In genomic region chr2:144740577-144740997, GRCm38 (mm10) we compare ENCODE assay signal across 12 mouse cellular contexts.
DNase-seq lines count a peak whose midpoint lies in the region; ATAC-seq and TF ChIP-seq lines count a peak whose summit lies in the region.
"Had no signal": no experiment of that assay in that cellular context is flagged by ENCODE, and none has a peak within 500 bp of the region (broad histone marks: within the 10 kb centered on the region; RNA-seq: fewer than 3 reads in every experiment).

No protein-coding gene starts in this region.

- TF ChIP-seq POLR2A in embryonic fibroblast, embryonic 13.5 days (IDR thresholded peaks at IDR 0.05; ENCODE audit: low read depth, low read length): no peak

- no peak for TF ChIP-seq CTCF in embryonic fibroblast, embryonic 13.5 days (IDR thresholded peaks at IDR 0.05; ENCODE audit: borderline replicate concordance, insufficient read depth, low read length)

- H3K36me3 ChIP-seq in stomach, embryonic 16.5 days (ENCODE audit: control insufficient read depth, insufficient read depth, low read length): no peaks in the 10 kb centered on the region

- WGBS in stomach, embryonic 16.5 days: 44% methylated on average over 6 of the region's 6 CpGs

- H3K27me3 ChIP-seq in stomach, embryonic 16.5 days (ENCODE audit: control insufficient read depth, insufficient read depth, low read length): no peaks in the 10 kb centered on the region

- intact Hi-C loops in left cerebral cortex, postnatal 14 days (cut with DNase I): no loop called here

- H3K9me3 ChIP-seq in stomach, embryonic 16.5 days (replicated peaks; ENCODE audit: control insufficient read depth, low read length): no peaks in the 10 kb centered on the region
- H3K9me3 ChIP-seq: G1E had no signal

- no peak overlapping the region for H3K9ac ChIP-seq in stomach, embryonic 16.5 days (ENCODE audit: low read length)

- H3K4me1 ChIP-seq in embryonic fibroblast, embryonic 13.5 days (ENCODE audit: control insufficient read depth, insufficient read depth, low read length): no peaks in the 10 kb centered on the region; the same call in 1 of the 2 replicates
- no peaks in the 10 kb centered on the region for H3K4me1 ChIP-seq in stomach, embryonic 16.5 days (ENCODE audit: control insufficient read depth, insufficient read depth, low read length)

- no peak overlapping the region for H3K4me3 ChIP-seq in embryonic fibroblast, embryonic 13.5 days (ENCODE audit: insufficient read depth, low read length)
- no peak overlapping the region for H3K4me3 ChIP-seq in stomach, embryonic 16.5 days (replicated peaks; ENCODE audit: low read length)
- H3K4me3 ChIP-seq: erythroblast, embryonic 14.5 days had no signal

- DNase-seq in lung, adult 18-20 months: peak; percentile 17 to 39
- no peak for DNase-seq in lung, postnatal 4 days
- peak; percentile 65 for DNase-seq in kidney, postnatal 14 days
- no peak for DNase-seq in left cerebral cortex, postnatal 14 days (ENCODE audit: low spot score in 2 of 2)
- no peak for DNase-seq in thymus, postnatal 36 days
- DNase-seq: left cerebral cortex, postnatal 4 days; thymus, postnatal 25 days had no signal

- H3K27ac ChIP-seq in embryonic fibroblast, embryonic 13.5 days (ENCODE audit: insufficient read depth, low read length): peak overlapping the region; percentile 8; the same call in 1 of the 2 replicates
- no peak overlapping the region for H3K27ac ChIP-seq in stomach, embryonic 16.5 days (ENCODE audit: low read length)

- no peak overlapping the region for H3K4me2 ChIP-seq in stomach, embryonic 16.5 days (ENCODE audit: low read depth, low read length)

- peak; percentile 44; the same call in 1 of the 2 replicates for ATAC-seq in stomach, embryonic 16.5 days (ENCODE audit: insufficient read depth, low FRiP score)
- ATAC-seq: intestine, embryonic 16.5 days had no signal

Comparison
In these comparisons a context has a peak if more than half of its experiments do, and no peak if none do; other contexts are left out.
1. DNase-seq: peak in lung, adult 18-20 months (2 of 2) and kidney, postnatal 14 days (single experiment); none in lung, postnatal 4 days (0 of 2), left cerebral cortex, postnatal 14 days (0 of 2) and thymus, postnatal 36 days (0 of 2).